Mouse (Mus musculus): ENCODE results near the gene Fis1. TPM values are rescaled to one million over a fixed set of nuclear protein-coding genes. Genes with fewer than 3 reads are reported as not detected.

Gene Fis1
- total RNA-seq, 2 experiments from 2014 or later: 256 to 271 TPM

DNA sequence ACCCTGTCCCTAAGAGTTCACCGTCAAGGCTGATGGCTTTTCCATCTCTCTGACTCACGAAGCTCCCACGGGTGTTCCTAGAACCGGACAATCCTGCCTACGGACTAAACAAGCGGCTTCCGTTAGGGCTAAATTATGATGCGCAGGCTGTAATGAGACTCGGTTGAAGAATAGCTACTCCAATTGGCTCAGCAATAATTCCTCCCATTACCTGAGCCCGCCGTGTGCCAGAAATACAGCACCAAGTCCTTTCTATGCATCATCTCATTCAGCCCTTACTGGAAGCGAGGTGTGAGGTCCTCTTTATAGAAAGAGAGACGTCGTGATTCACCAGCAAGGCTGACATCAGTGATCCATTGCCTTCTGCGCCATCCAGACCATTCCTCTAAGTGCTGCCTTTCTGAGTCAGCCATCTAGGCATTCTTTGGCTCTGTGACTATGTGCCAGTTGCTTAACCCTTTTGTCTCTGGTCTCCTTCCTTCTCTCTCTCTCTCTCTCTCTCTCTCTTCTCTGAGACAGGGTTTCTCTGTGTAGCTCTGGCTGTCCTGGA, 59.4 kb downstream of the Fis1 start:
- H3K27ac ChIP-seq: no peak overlapping the region
- intact Hi-C loops (cut with DNase I): no loop called here
- DNase-seq (ENCODE audit: extremely low spot score in 1 of 2, low spot score in 2 of 2): no peak
- H3K4me3 ChIP-seq: no peak overlapping the region
- no peak for TF ChIP-seq CTCF (IDR thresholded peaks at IDR 0.05)

Small RNA genes within 50 kb of the gene (microRNA-seq; reads per million reads assigned to microRNA genes)
- 234 to 412 reads per million in 2 experiments for gene Mir702

Other genes with a start within 250 kb of the Fis1 start
- 10 to 100 TPM in 1 of 2 experiments, 1 to 10 TPM in 1; 9.4 to 12.8 TPM for gene Col26a1, start 70.1 kb upstream of the Fis1 start, total RNA-seq (2021)
- 10 to 100 TPM; 94.8 to 95.0 TPM for gene Ift22, start 45.1 kb upstream of the Fis1 start, total RNA-seq (2021)
- gene Cldn15, start 13.3 kb downstream of the Fis1 start, total RNA-seq (2021): under 1 TPM; 0.30 to 0.32 TPM
- 10 to 100 TPM; 38.7 to 39.1 TPM for gene Plod3, start 33.7 kb downstream of the Fis1 start, total RNA-seq (2021)
- gene Znhit1, start 34.7 kb downstream of the Fis1 start, total RNA-seq (2021): 10 to 100 TPM; 82.0 to 91.0 TPM
- 100 to 1,000 TPM; 433 to 446 TPM for gene Vgf, start 73.1 kb downstream of the Fis1 start, total RNA-seq (2021)
- gene Ap1s1, start 92.9 kb downstream of the Fis1 start, total RNA-seq (2021): 100 to 1,000 TPM; 349 to 354 TPM
- gene Serpine1, start 119.0 kb downstream of the Fis1 start, total RNA-seq (2021): 1 to 10 TPM in 1 of 2 experiments, under 1 TPM in 1; 0.91 to 1.1 TPM
- 1 to 10 TPM; 4.3 to 5.7 TPM for gene Trim56, start 162.9 kb downstream of the Fis1 start, total RNA-seq (2021)
- gene Muc3, start 196.0 kb downstream of the Fis1 start, total RNA-seq (2021): not detected

All from left cerebral cortex, adult 2 months (tissue).